In genomic region chr2:27872276-27872675, GRCm38 (mm10) we compare ENCODE assay signal across 20 mouse cellular contexts. TPM values are rescaled to one million over a fixed set of nuclear protein-coding genes. Genes with fewer than 3 reads are reported as not detected.
DNase-seq lines count a peak whose midpoint lies in the region; ATAC-seq lines count a peak whose summit lies in the region.
"Had no signal": no experiment of that assay in that cellular context is flagged by ENCODE, and none has a peak within 500 bp of the region (broad histone marks: within the 10 kb centered on the region; RNA-seq: fewer than 3 reads in every experiment).

No protein-coding gene starts in this region.

- 83% methylated on average over 3 of the region's 3 CpGs for WGBS in hindbrain, embryonic 10.5 days
- WGBS in hindbrain, embryonic 13.5 days, result 79% methylated on average over 3 of the region's 3 CpGs
- WGBS in limb, embryonic 10.5 days, result 78% methylated on average over 3 of the region's 3 CpGs

- ATAC-seq in hindbrain, embryonic 13.5 days (ENCODE audit: low FRiP score), result no peak
- ATAC-seq: CD4-positive, CD25-positive, alpha-beta regulatory T cell, adult 4 months; forebrain, embryonic 13.5 days; intestine, embryonic 15.5 days had no signal

- no peak overlapping the region for H3K4me2 ChIP-seq in hindbrain, embryonic 13.5 days
- H3K4me2 ChIP-seq: forebrain, embryonic 13.5 days; heart, embryonic 11.5 days; hindbrain, embryonic 15.5 days; intestine, embryonic 15.5 days; liver, embryonic 11.5 days had no signal

- peaks cover 11% of the 10 kb centered on the region for H3K27me3 ChIP-seq in hindbrain, embryonic 10.5 days (ENCODE audit: insufficient read depth, poor library complexity, severe bottlenecking)
- H3K27me3 ChIP-seq in hindbrain, embryonic 13.5 days, result 0 out of 2 replicates have a peak, but pooled peaks cover 12% of the 10 kb centered on the region
- H3K27me3 ChIP-seq in limb, embryonic 10.5 days (ENCODE audit: low read depth, poor library complexity, severe bottlenecking), result peaks cover 9% of the 10 kb centered on the region; the same call in 1 of the 2 replicates
- H3K27me3 ChIP-seq: forebrain, embryonic 13.5 days; hindbrain, embryonic 15.5 days; intestine, embryonic 15.5 days had no signal

- 0 out of 2 replicates have a peak overlapping the region, but pooled peaks have one; percentile 8 for H3K27ac ChIP-seq in hindbrain, embryonic 10.5 days
- no peak overlapping the region for H3K27ac ChIP-seq in hindbrain, embryonic 13.5 days
- peak overlapping the region; percentile 42 for H3K27ac ChIP-seq in limb, embryonic 10.5 days
- H3K27ac ChIP-seq: forebrain, embryonic 13.5 days; hindbrain, embryonic 15.5 days; intestine, embryonic 15.5 days; layer of hippocampus, adult 2 months had no signal

- H3K36me3 ChIP-seq in hindbrain, embryonic 10.5 days, result no peaks in the 10 kb centered on the region
- no peaks in the 10 kb centered on the region for H3K36me3 ChIP-seq in hindbrain, embryonic 13.5 days
- H3K36me3 ChIP-seq in limb, embryonic 10.5 days, result no peaks in the 10 kb centered on the region
- H3K36me3 ChIP-seq: hindbrain, embryonic 15.5 days; intestine, embryonic 15.5 days had no signal

- H3K4me1 ChIP-seq in hindbrain, embryonic 10.5 days (replicated peaks), result peaks cover 11% of the 10 kb centered on the region
- no peaks in the 10 kb centered on the region; the same call in 1 of the 2 replicates for H3K4me1 ChIP-seq in hindbrain, embryonic 13.5 days (replicated peaks)
- peaks cover 16% of the 10 kb centered on the region; the same call in 1 of the 2 replicates for H3K4me1 ChIP-seq in limb, embryonic 10.5 days

- no peak overlapping the region for H3K9ac ChIP-seq in hindbrain, embryonic 13.5 days
- H3K9ac ChIP-seq: forebrain, embryonic 13.5 days; hindbrain, embryonic 15.5 days; intestine, embryonic 15.5 days had no signal

- DNase-seq in adrenal gland, postnatal 14 days, result peak; percentile 50
- DNase-seq in adrenal gland, adult (ENCODE audit: inconsistent age in 2 of 2, low spot score in 1 of 2), result no peak
- DNase-seq in hindbrain, embryonic 10.5 days (ENCODE audit: low spot score), result no peak
- DNase-seq in cerebellum, adult 9-11 months, result peak; percentile 35
- DNase-seq in limb, embryonic 10.5 days (ENCODE audit: low spot score), result no peak
- DNase-seq in MN1 (ENCODE audit: low spot score) (no peak), liver (no peak)
- DNase-seq: embryo, embryonic 11 days; heart, postnatal 10 days; layer of hippocampus, postnatal 36 days; lung, adult 18-20 months; right cerebral cortex, postnatal 4 days had no signal

- no peaks in the 10 kb centered on the region for H3K9me3 ChIP-seq in hindbrain, embryonic 10.5 days
- no peaks in the 10 kb centered on the region for H3K9me3 ChIP-seq in hindbrain, embryonic 13.5 days
- no peaks in the 10 kb centered on the region for H3K9me3 ChIP-seq in limb, embryonic 10.5 days (replicated peaks)
- H3K9me3 ChIP-seq: forebrain, embryonic 13.5 days; hindbrain, embryonic 15.5 days; intestine, embryonic 15.5 days had no signal

- no peak overlapping the region for H3K4me3 ChIP-seq in hindbrain, embryonic 10.5 days
- H3K4me3 ChIP-seq in hindbrain, embryonic 13.5 days, result no peak overlapping the region
- H3K4me3 ChIP-seq in limb, embryonic 10.5 days, result no peak overlapping the region
- H3K4me3 ChIP-seq: forebrain, embryonic 13.5 days; hindbrain, embryonic 15.5 days; intestine, embryonic 15.5 days; layer of hippocampus, adult 2 months had no signal

RNA-seq across cellular contexts. Expression of gene Col5a1, which starts 13.9 kb away (rescaled TPM):
- total RNA-seq in adrenal gland, postnatal 14 days (2021), result 73.1 and 76.7 TPM in 2 replicates
- polyA plus RNA-seq in hindbrain, embryonic 10.5 days (2016; fragmentation: Nextera tagmentation; extraction: Ambion mirVana), result 21.2 and 25.6 TPM in 2 replicates
- 15.4 and 16.3 TPM in 2 replicates for polyA plus RNA-seq in hindbrain, embryonic 13.5 days (2015; fragmentation: Nextera tagmentation; extraction: Ambion mirVana)
- polyA plus RNA-seq in limb, embryonic 10.5 days (2016; fragmentation: Nextera tagmentation; extraction: Ambion mirVana), result 13.5 and 21.4 TPM in 2 replicates
- polyA plus RNA-seq: CD4-positive, CD25-positive, alpha-beta regulatory T cell, adult 4 months had no signal

Comparison
In these comparisons a context has a peak if more than half of its experiments do, and no peak if none do; other contexts are left out.
1. DNase-seq: peak in adrenal gland, postnatal 14 days (single experiment) and cerebellum, adult 9-11 months (single experiment); none in adrenal gland, adult (0 of 2), hindbrain, embryonic 10.5 days (single experiment), limb, embryonic 10.5 days (single experiment), MN1 (single experiment) and liver (single experiment).